Mouse (Mus musculus): ENCODE measurements around the gene Gm21885.

Gene Gm21885

GRCm38 (mm10) chr11:94320969-94321930 is 39.6 kb downstream of the Gm21885 start:
- no peak for DNase-seq (ENCODE audit: low spot score)

- DNase-seq (ENCODE audit: low spot score): peak; percentile 96
These were observed 40.3 kb downstream of the Gm21885 start, which contains the start of gene Luc7l3 for GRCm38 (mm10) chr11:94321931-94322400. TSS of gene Luc7l3 (minus strand) at chr11:94321988.

GRCm38 (mm10) chr11:94322636-94323035 is 41.0 kb downstream of the Gm21885 start:
- no peak for DNase-seq (ENCODE audit: low spot score)

- DNase-seq (ENCODE audit: low spot score): no peak
These were observed 41.7 kb downstream of the Gm21885 start for GRCm38 (mm10) chr11:94323271-94323925.

- no peak for DNase-seq (ENCODE audit: low spot score)
These were observed 42.9 kb downstream of the Gm21885 start for GRCm38 (mm10) chr11:94324618-94325017.

- DNase-seq (ENCODE audit: low spot score): no peak
These were observed 45.3 kb downstream of the Gm21885 start for GRCm38 (mm10) chr11:94326961-94327411.

GRCm38 (mm10) chr11:94327693-94328643 is 46.3 kb downstream of the Gm21885 start, which contains the start of gene Ankrd40:
TSS of gene Ankrd40 (plus strand) at chr11:94328001.
- DNase-seq (ENCODE audit: low spot score): peak; percentile 95

- no peak for DNase-seq (ENCODE audit: low spot score)
These were observed 47.0 kb downstream of the Gm21885 start for GRCm38 (mm10) chr11:94328644-94329025.

GRCm38 (mm10) chr11:94329270-94329891 is 47.7 kb downstream of the Gm21885 start:
- no peak for DNase-seq (ENCODE audit: low spot score)

- DNase-seq (ENCODE audit: low spot score): no peak
These were observed 48.5 kb downstream of the Gm21885 start for GRCm38 (mm10) chr11:94330211-94330610.

GRCm38 (mm10) chr11:94332726-94333125 is 51.1 kb downstream of the Gm21885 start:
- DNase-seq (ENCODE audit: low spot score): no peak

- DNase-seq (ENCODE audit: low spot score): no peak
These were observed 52.8 kb downstream of the Gm21885 start for GRCm38 (mm10) chr11:94334386-94334968.
